Mouse (Mus musculus): ENCODE measurements around the gene Mrpl42. TPM values are rescaled to one million over a fixed set of nuclear protein-coding genes. Genes with fewer than 3 reads are reported as not detected.

Mrpl42 gene
- polyA plus RNA-seq, 1 experiment from 2014 or later, result 233 TPM

DNA sequence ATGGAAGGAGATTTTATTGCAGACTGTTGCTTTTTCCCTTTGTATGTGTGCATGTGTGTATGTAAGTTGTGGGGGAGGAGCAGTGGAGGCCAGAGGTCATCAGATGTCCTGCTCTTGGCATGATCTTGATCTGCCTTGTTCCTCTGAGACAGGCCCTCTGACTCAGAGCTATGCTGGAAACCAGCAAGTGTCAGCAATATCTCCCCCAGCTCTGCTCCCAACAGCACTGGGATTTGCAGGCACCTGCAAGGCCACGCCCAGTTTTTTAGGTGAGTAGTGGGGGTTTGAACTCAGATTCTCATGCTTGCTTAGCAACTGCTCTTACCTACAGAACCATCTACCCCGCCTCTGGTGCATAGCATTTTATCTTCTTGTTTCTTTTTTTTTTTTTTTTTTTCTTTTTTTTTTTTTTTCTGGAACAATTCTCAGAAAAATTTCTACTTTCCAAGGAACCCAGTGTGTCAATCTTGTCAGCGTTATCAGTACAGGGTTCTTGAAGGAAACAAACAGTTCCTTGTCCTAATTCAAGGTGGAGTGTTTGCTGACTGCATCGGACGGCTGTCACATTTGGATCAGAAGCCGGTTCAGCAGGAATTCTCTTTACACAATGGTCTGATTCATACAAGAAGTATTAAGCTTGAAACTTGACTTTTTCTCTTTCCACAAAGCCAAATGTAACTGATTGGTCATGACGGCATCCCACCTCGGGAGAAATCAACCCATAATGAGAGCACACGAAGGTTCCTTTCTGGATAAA is 43.5 kb downstream of the Mrpl42 start:
- no peaks in the 10 kb centered on the region for H3K27me3 ChIP-seq (replicated peaks; ENCODE audit: control insufficient read depth, insufficient read depth, low read length)
- no peak overlapping the region for H3K27ac ChIP-seq (ENCODE audit: low read depth, low read length)
- TF ChIP-seq CTCF (IDR thresholded peaks at IDR 0.05; ENCODE audit: low read depth), result no peak
- no peak overlapping the region for H3K9ac ChIP-seq (ENCODE audit: low read depth, low read length)
- no peak overlapping the region for H3K4me2 ChIP-seq (replicated peaks; ENCODE audit: low read depth)
- H3K9me3 ChIP-seq (ENCODE audit: control insufficient read depth), result no peaks in the 10 kb centered on the region
- no peak overlapping the region for H3K4me3 ChIP-seq (ENCODE audit: low read depth, low read length)
- no peaks in the 10 kb centered on the region for H3K4me1 ChIP-seq (replicated peaks; ENCODE audit: control insufficient read depth, insufficient read depth, low read length)
- peak; percentile 69 for ATAC-seq
- H3K36me3 ChIP-seq (ENCODE audit: control insufficient read depth, insufficient read depth), result no peaks in the 10 kb centered on the region
- WGBS, result 42% methylated on average over 9 of the region's 9 CpGs

DNA sequence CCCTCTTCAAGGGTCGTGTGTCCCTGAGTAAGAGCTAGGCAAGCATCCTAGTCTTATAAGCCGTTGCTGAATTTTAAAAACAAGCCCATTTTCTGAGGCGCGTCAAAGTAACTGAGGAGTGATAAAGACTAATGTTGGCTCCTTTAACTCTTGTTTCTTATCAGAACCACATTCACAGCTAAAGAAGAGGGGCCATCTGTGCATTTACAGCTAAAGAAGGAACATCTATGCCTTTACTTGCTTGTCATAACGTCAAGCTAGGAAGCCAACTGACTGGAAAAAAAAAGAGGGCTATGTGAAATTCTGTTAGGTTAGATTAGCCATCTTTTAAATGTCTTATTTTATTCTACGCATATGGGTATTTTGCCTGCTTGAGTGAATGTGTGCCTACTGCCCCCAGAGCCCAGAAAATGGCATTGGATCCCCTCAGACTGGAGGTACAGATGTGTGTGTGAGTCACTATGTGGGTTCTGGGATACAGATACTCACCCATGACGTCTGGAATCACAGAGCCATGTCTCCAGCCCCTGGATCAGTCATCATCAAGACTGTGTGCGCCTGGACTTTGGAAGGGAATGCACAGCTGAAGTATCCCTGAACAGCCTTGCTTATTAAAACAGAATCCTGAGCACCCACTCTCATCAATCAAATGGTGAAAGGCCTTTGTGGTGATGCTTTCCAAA is 44.2 kb downstream of the Mrpl42 start:
- no peak for TF ChIP-seq CTCF (IDR thresholded peaks at IDR 0.05; ENCODE audit: low read depth)
- Histone ChIP-seq H3K4me2 (replicated peaks; ENCODE audit: low read depth) (no peak overlapping the region), H3K36me3 (ENCODE audit: control insufficient read depth, insufficient read depth) (no peaks in the 10 kb centered on the region), H3K4me1 (replicated peaks; ENCODE audit: control insufficient read depth, insufficient read depth, low read length) (no peaks in the 10 kb centered on the region), H3K27ac (ENCODE audit: low read depth, low read length) (no peak overlapping the region), H3K9ac (ENCODE audit: low read depth, low read length) (no peak overlapping the region), H3K4me3 (ENCODE audit: low read depth, low read length) (no peak overlapping the region), H3K9me3 (ENCODE audit: control insufficient read depth) (no peaks in the 10 kb centered on the region), H3K27me3 (replicated peaks; ENCODE audit: control insufficient read depth, insufficient read depth, low read length) (no peaks in the 10 kb centered on the region)
- WGBS, result 89% methylated on average over 8 of the region's 8 CpGs
- ATAC-seq, result no peak

DNA sequence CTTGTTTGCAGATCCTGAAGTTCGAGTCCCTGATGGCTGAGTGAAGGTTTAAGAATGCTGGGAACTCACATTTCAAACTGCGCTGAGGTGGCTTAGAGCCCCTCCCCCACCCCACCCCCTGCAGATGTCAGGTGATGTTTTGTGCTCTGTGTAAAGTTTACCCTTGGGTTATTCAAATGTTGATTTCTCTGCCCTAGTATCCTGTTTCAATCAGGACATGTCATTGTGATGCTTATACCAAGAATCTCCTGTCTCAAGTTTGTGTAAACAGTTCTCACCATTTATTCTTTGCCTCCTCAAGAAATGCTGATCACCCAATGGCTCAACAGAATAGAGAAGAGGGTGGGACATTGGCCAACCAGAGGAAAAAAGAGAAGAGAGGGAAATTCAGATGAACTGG is 45.6 kb downstream of the Mrpl42 start:
- TF ChIP-seq CTCF (IDR thresholded peaks at IDR 0.05; ENCODE audit: low read depth), result no peak
- H3K27me3 ChIP-seq (replicated peaks; ENCODE audit: control insufficient read depth, insufficient read depth, low read length), result no peaks in the 10 kb centered on the region
- no peak for ATAC-seq
- H3K4me3 ChIP-seq (ENCODE audit: low read depth, low read length), result no peak overlapping the region
- no peaks in the 10 kb centered on the region for H3K36me3 ChIP-seq (ENCODE audit: control insufficient read depth, insufficient read depth)
- H3K9me3 ChIP-seq (ENCODE audit: control insufficient read depth), result no peaks in the 10 kb centered on the region
- no peak overlapping the region for H3K9ac ChIP-seq (ENCODE audit: low read depth, low read length)
- no peaks in the 10 kb centered on the region for H3K4me1 ChIP-seq (replicated peaks; ENCODE audit: control insufficient read depth, insufficient read depth, low read length)
- H3K27ac ChIP-seq (ENCODE audit: low read depth, low read length), result no peak overlapping the region
- no peak overlapping the region for H3K4me2 ChIP-seq (replicated peaks; ENCODE audit: low read depth)
- 46% methylated on average over 2 of the region's 2 CpGs for WGBS

DNA sequence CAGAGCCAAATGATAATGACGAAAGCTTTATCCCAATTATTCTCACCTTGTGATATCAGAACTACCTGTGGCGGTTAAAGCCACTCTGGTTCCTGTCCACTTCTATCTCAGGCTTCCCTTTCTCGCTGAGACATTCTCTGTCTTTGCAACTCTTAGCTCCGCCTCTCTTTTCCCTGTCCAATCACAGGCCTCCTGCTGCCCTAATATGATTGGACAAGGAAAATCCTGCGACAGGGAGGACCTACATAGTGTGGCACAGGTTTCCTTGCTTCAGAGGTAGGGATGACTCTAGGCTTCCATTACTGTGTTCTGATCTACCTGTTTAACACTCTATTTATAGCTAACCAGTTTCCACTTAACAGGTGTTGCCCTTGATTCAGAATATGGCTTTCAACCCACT is 48.5 kb downstream of the Mrpl42 start:
- WGBS, result 93% methylated on average over 5 of the region's 5 CpGs
- Histone ChIP-seq H3K9me3 (ENCODE audit: control insufficient read depth) (no peaks in the 10 kb centered on the region), H3K4me1 (replicated peaks; ENCODE audit: control insufficient read depth, insufficient read depth, low read length) (no peaks in the 10 kb centered on the region), H3K27ac (ENCODE audit: low read depth, low read length) (no peak overlapping the region), H3K4me3 (ENCODE audit: low read depth, low read length) (no peak overlapping the region), H3K36me3 (ENCODE audit: control insufficient read depth, insufficient read depth) (no peaks in the 10 kb centered on the region), H3K4me2 (replicated peaks; ENCODE audit: low read depth) (no peak overlapping the region), H3K27me3 (replicated peaks; ENCODE audit: control insufficient read depth, insufficient read depth, low read length) (no peaks in the 10 kb centered on the region), H3K9ac (ENCODE audit: low read depth, low read length) (no peak overlapping the region)
- ATAC-seq, result no peak
- no peak for TF ChIP-seq CTCF (IDR thresholded peaks at IDR 0.05; ENCODE audit: low read depth)

DNA sequence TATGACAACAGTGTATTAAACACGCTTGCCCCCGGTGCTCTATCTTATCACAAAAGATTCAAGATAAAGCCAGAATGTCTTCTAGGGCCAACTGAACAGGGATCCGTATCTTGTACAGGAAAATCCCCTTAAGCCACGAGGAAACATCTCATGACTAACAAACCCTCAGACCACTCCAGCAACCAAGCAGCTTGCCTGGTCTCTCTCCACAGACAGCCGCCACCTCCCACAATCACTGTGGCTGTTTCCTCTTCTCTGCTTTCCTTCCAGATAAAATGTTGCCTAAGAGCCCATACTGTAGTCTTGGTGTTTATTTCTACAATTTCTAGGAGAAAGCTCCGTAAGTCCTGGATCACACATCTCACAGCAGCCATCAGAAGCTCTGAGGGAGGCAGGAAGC is 52.7 kb downstream of the Mrpl42 start:
- no peak for ATAC-seq
- TF ChIP-seq CTCF (IDR thresholded peaks at IDR 0.05; ENCODE audit: low read depth), result no peak
- H3K4me1 ChIP-seq (replicated peaks; ENCODE audit: control insufficient read depth, insufficient read depth, low read length), result no peaks in the 10 kb centered on the region
- no peaks in the 10 kb centered on the region for H3K36me3 ChIP-seq (ENCODE audit: control insufficient read depth, insufficient read depth)
- H3K4me2 ChIP-seq (replicated peaks; ENCODE audit: low read depth), result no peak overlapping the region
- H3K9ac ChIP-seq (ENCODE audit: low read depth, low read length), result no peak overlapping the region
- 53% methylated on average over 6 of the region's 6 CpGs for WGBS
- H3K9me3 ChIP-seq (ENCODE audit: control insufficient read depth), result no peaks in the 10 kb centered on the region
- no peak overlapping the region for H3K27ac ChIP-seq (ENCODE audit: low read depth, low read length)
- no peak overlapping the region for H3K4me3 ChIP-seq (ENCODE audit: low read depth, low read length)
- H3K27me3 ChIP-seq (replicated peaks; ENCODE audit: control insufficient read depth, insufficient read depth, low read length), result no peaks in the 10 kb centered on the region

DNA sequence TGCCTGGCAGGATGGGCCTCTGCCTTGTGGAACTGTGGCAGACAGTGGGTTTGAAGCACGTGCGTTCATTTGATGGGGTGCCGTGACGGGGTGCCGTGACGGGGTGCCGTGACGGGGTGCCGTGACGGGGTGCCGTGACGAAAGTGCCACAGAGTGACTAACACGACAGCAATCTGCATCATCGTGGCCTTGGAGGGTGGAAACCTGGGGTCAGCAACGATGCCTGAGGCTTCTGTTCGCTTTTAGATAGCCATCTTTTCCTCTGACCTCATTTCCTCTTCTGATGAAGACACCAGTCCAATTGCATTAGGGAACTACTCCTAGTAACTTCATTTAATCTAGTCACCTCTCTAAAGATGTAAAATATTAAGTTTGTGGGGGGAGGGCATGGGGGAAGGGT is 53.8 kb downstream of the Mrpl42 start:
- ATAC-seq, result no peak
- H3K9me3 ChIP-seq (ENCODE audit: control insufficient read depth), result no peaks in the 10 kb centered on the region
- no peaks in the 10 kb centered on the region for H3K27me3 ChIP-seq (replicated peaks; ENCODE audit: control insufficient read depth, insufficient read depth, low read length)
- H3K4me1 ChIP-seq (replicated peaks; ENCODE audit: control insufficient read depth, insufficient read depth, low read length), result no peaks in the 10 kb centered on the region
- no peak overlapping the region for H3K27ac ChIP-seq (ENCODE audit: low read depth, low read length)
- TF ChIP-seq CTCF (IDR thresholded peaks at IDR 0.05; ENCODE audit: low read depth), result no peak
- WGBS, result 89% methylated on average over 16 of the region's 16 CpGs
- no peak overlapping the region for H3K4me2 ChIP-seq (replicated peaks; ENCODE audit: low read depth)
- H3K9ac ChIP-seq (ENCODE audit: low read depth, low read length), result no peak overlapping the region
- H3K36me3 ChIP-seq (ENCODE audit: control insufficient read depth, insufficient read depth), result no peaks in the 10 kb centered on the region
- H3K4me3 ChIP-seq (ENCODE audit: low read depth, low read length), result no peak overlapping the region

Measured in intestine, postnatal 0 days (tissue).